Mouse (Mus musculus): ENCODE data around the gene Map3k21. TPM values are rescaled to one million over a fixed set of nuclear protein-coding genes. Genes with fewer than 3 reads are reported as not detected.
A peak's percentile ranks its signal among the peaks of the same experiment; 100 is the strongest.

Map3k21 gene
- polyA plus RNA-seq, 1 experiment from 2014 or later = 0.02 TPM

- no peak overlapping the region for H3K27ac ChIP-seq
- H3K4me3 ChIP-seq (replicated peaks) = no peak overlapping the region
- H3K9me3 ChIP-seq (replicated peaks) = no peaks in the 10 kb centered on the region
- H3K4me2 ChIP-seq = no peak overlapping the region
- H3K36me3 ChIP-seq = no peaks in the 10 kb centered on the region
- H3K27me3 ChIP-seq = no peaks in the 10 kb centered on the region
- 77% methylated on average over 4 of the region's 4 CpGs for WGBS (ENCODE audit: insufficient replicate concordance)
- DNase-seq (no peak), ATAC-seq (ENCODE audit: low read depth) (no peak)
- H3K4me1 ChIP-seq (replicated peaks) = no peaks in the 10 kb centered on the region
- no peak overlapping the region for H3K9ac ChIP-seq
Observed at GRCm38 (mm10) chr8:125975981-125976380, 65.7 kb downstream of the Map3k21 start.

GRCm38 (mm10) chr8:125980826-125981225 lies 70.6 kb downstream of the Map3k21 start:
- DNase-seq (no peak), ATAC-seq (ENCODE audit: low read depth) (no peak)
- 15% methylated on average over 6 of the region's 6 CpGs for WGBS (ENCODE audit: insufficient replicate concordance)

GRCm38 (mm10) chr8:125983515-125983914 lies 73.3 kb downstream of the Map3k21 start:
- Histone ChIP-seq H3K9me3 (replicated peaks) (no peaks in the 10 kb centered on the region), H3K27ac (no peak overlapping the region), H3K27me3 (no peaks in the 10 kb centered on the region), H3K4me3 (replicated peaks) (no peak overlapping the region), H3K4me2 (no peak overlapping the region), H3K9ac (no peak overlapping the region), H3K4me1 (replicated peaks) (no peaks in the 10 kb centered on the region), H3K36me3 (no peaks in the 10 kb centered on the region)
- DNase-seq = no peak
- WGBS (ENCODE audit: insufficient replicate concordance) = 27% methylated on average over 3 of the region's 3 CpGs
- no peak for ATAC-seq (ENCODE audit: low read depth)

More at GRCm38 (mm10) chr8:125980826-125981225, 70.6 kb downstream of the Map3k21 start:
- H3K4me1 ChIP-seq (replicated peaks) = no peaks in the 10 kb centered on the region
- H3K27me3 ChIP-seq = no peaks in the 10 kb centered on the region
- no peak overlapping the region for H3K9ac ChIP-seq
- no peak overlapping the region for H3K4me2 ChIP-seq
- H3K36me3 ChIP-seq = no peaks in the 10 kb centered on the region
- no peak overlapping the region for H3K27ac ChIP-seq
- no peak overlapping the region for H3K4me3 ChIP-seq (replicated peaks)
- H3K9me3 ChIP-seq (replicated peaks) = no peaks in the 10 kb centered on the region

GRCm38 (mm10) chr8:125984140-125984539 lies 73.9 kb downstream of the Map3k21 start:
- Histone ChIP-seq H3K4me1 (replicated peaks) (no peaks in the 10 kb centered on the region), H3K36me3 (no peaks in the 10 kb centered on the region), H3K9ac (no peak overlapping the region), H3K27me3 (no peaks in the 10 kb centered on the region), H3K4me2 (no peak overlapping the region), H3K4me3 (replicated peaks) (no peak overlapping the region), H3K9me3 (replicated peaks) (no peaks in the 10 kb centered on the region), H3K27ac (no peak overlapping the region)
- no peak for DNase-seq
- WGBS (ENCODE audit: insufficient replicate concordance) = 69% methylated on average over 4 of the region's 4 CpGs
- no peak for ATAC-seq (ENCODE audit: low read depth)

- Histone ChIP-seq H3K9me3 (replicated peaks) (no peaks in the 10 kb centered on the region), H3K4me3 (replicated peaks) (no peak overlapping the region), H3K27me3 (no peaks in the 10 kb centered on the region), H3K9ac (no peak overlapping the region), H3K36me3 (no peaks in the 10 kb centered on the region), H3K4me1 (replicated peaks) (no peaks in the 10 kb centered on the region), H3K27ac (no peak overlapping the region), H3K4me2 (no peak overlapping the region)
- DNase-seq (no peak), ATAC-seq (ENCODE audit: low read depth) (no peak)
- 79% methylated on average over 2 of the region's 2 CpGs for WGBS (ENCODE audit: insufficient replicate concordance)
Observed at GRCm38 (mm10) chr8:125985364-125985763, 75.1 kb downstream of the Map3k21 start.

- DNase-seq (no peak), ATAC-seq (ENCODE audit: low read depth) (no peak)
- Histone ChIP-seq H3K36me3 (no peaks in the 10 kb centered on the region), H3K4me2 (no peak overlapping the region), H3K27me3 (0 out of 2 replicates have a peak, but pooled peaks cover under 1% of the 10 kb centered on the region), H3K9ac (no peak overlapping the region), H3K9me3 (replicated peaks) (no peaks in the 10 kb centered on the region), H3K4me1 (replicated peaks) (no peaks in the 10 kb centered on the region), H3K4me3 (replicated peaks) (no peak overlapping the region), H3K27ac (no peak overlapping the region)
- 57% methylated on average over 6 of the region's 6 CpGs for WGBS (ENCODE audit: insufficient replicate concordance)
Observed at GRCm38 (mm10) chr8:125986999-125987589, 76.8 kb downstream of the Map3k21 start.

GRCm38 (mm10) chr8:125987996-125988395 lies 77.7 kb downstream of the Map3k21 start:
- Histone ChIP-seq H3K9ac (no peak overlapping the region), H3K4me3 (replicated peaks) (no peak overlapping the region), H3K27ac (no peak overlapping the region), H3K27me3 (peaks cover 10% of the 10 kb centered on the region), H3K9me3 (replicated peaks) (no peaks in the 10 kb centered on the region), H3K4me1 (replicated peaks) (no peaks in the 10 kb centered on the region), H3K36me3 (no peaks in the 10 kb centered on the region), H3K4me2 (no peak overlapping the region)
- DNase-seq (no peak), ATAC-seq (ENCODE audit: low read depth) (no peak)
- WGBS (ENCODE audit: insufficient replicate concordance) = 17% methylated on average over 2 of the region's 2 CpGs

GRCm38 (mm10) chr8:125993636-125994035 lies 83.4 kb downstream of the Map3k21 start:
- no peaks in the 10 kb centered on the region for H3K36me3 ChIP-seq
- no peak overlapping the region for H3K4me2 ChIP-seq
- no peaks in the 10 kb centered on the region for H3K9me3 ChIP-seq (replicated peaks)
- DNase-seq = no peak
- no peak for ATAC-seq (ENCODE audit: low read depth)
- no peak overlapping the region for H3K4me3 ChIP-seq (replicated peaks)
- H3K4me1 ChIP-seq (replicated peaks) = no peaks in the 10 kb centered on the region
- no peak overlapping the region for H3K27ac ChIP-seq
- 65% methylated on average over 9 of the region's 9 CpGs for WGBS (ENCODE audit: insufficient replicate concordance)
- H3K9ac ChIP-seq = no peak overlapping the region
- H3K27me3 ChIP-seq = peaks cover 64% of the 10 kb centered on the region

- H3K4me1 ChIP-seq (replicated peaks) = no peaks in the 10 kb centered on the region
- H3K9ac ChIP-seq = no peak within 1 kb of the TSS
- DNase-seq (no peak), ATAC-seq (ENCODE audit: low read depth) (no peak)
- peak within 1 kb of the TSS; percentile 46 for H3K4me2 ChIP-seq
- H3K9me3 ChIP-seq (replicated peaks) = no peaks in the 10 kb centered on the region
- H3K27ac ChIP-seq = no peak within 1 kb of the TSS
- H3K4me3 ChIP-seq (replicated peaks) = peak within 1 kb of the TSS; percentile 36
- peaks cover 69% of the 10 kb centered on the region for H3K27me3 ChIP-seq
- no peaks in the 10 kb centered on the region for H3K36me3 ChIP-seq
- 2% methylated on average over 73 of the region's 73 CpGs for WGBS (ENCODE audit: insufficient replicate concordance)
Observed at GRCm38 (mm10) chr8:125995101-125995986, 85.1 kb downstream of the Map3k21 start, which contains the start of gene Kcnk1. Gene Kcnk1, plus strand, starts transcription at chr8:125995170.

GRCm38 (mm10) chr8:125996031-125996839 lies 86.0 kb downstream of the Map3k21 start:
- DNase-seq (no peak), ATAC-seq (ENCODE audit: low read depth) (no peak)
- peaks cover 69% of the 10 kb centered on the region for H3K27me3 ChIP-seq
- WGBS (ENCODE audit: insufficient replicate concordance) = 17% methylated on average over 14 of the region's 14 CpGs
- no peak overlapping the region for H3K27ac ChIP-seq
- no peak overlapping the region for H3K4me2 ChIP-seq
- H3K9ac ChIP-seq = no peak overlapping the region
- no peaks in the 10 kb centered on the region for H3K9me3 ChIP-seq (replicated peaks)
- H3K4me3 ChIP-seq (replicated peaks) = no peak overlapping the region
- no peaks in the 10 kb centered on the region for H3K36me3 ChIP-seq
- no peaks in the 10 kb centered on the region for H3K4me1 ChIP-seq (replicated peaks)

GRCm38 (mm10) chr8:125996980-125997379 lies 86.7 kb downstream of the Map3k21 start:
- no peak for DNase-seq
- no peak overlapping the region for H3K4me2 ChIP-seq
- peaks cover 69% of the 10 kb centered on the region for H3K27me3 ChIP-seq

More at GRCm38 (mm10) chr8:125996980-125997379, 86.7 kb downstream of the Map3k21 start:
- no peaks in the 10 kb centered on the region for H3K9me3 ChIP-seq (replicated peaks)
- H3K9ac ChIP-seq = no peak overlapping the region
- H3K27ac ChIP-seq = no peak overlapping the region
- 26% methylated on average over 6 of the region's 6 CpGs for WGBS (ENCODE audit: insufficient replicate concordance)
- H3K4me1 ChIP-seq (replicated peaks) = no peaks in the 10 kb centered on the region
- H3K36me3 ChIP-seq = no peaks in the 10 kb centered on the region
- ATAC-seq (ENCODE audit: low read depth) = no peak
- no peak overlapping the region for H3K4me3 ChIP-seq (replicated peaks)
